Mouse (Mus musculus) ZHBTc4 (cell line): ENCODE results near the gene Camk1d.

Experiments used
- DNase-seq: peaks from one replicate; pipeline ENCODE4 v3.0.0-alpha.2; 2011; ENCODE audit warnings: low read depth, low spot score

Camk1d gene

GRCm38 (mm10) chr2:5321660-5322295, 392.5 kb downstream of the Camk1d start:
- no peak for DNase-seq

GRCm38 (mm10) chr2:5319138-5319537, 395.2 kb downstream of the Camk1d start:
- DNase-seq = no peak

GRCm38 (mm10) chr2:5316763-5317162, 397.6 kb downstream of the Camk1d start:
- no peak for DNase-seq

GRCm38 (mm10) chr2:5316217-5316616, 398.1 kb downstream of the Camk1d start:
- DNase-seq = no peak

- no peak for DNase-seq
Observed at GRCm38 (mm10) chr2:5315291-5315828, 399.0 kb downstream of the Camk1d start.

- no peak for DNase-seq
Observed at GRCm38 (mm10) chr2:5314530-5315166, 399.7 kb downstream of the Camk1d start.

- no peak for DNase-seq
Observed at GRCm38 (mm10) chr2:5305156-5305555, 409.2 kb downstream of the Camk1d start.

- DNase-seq = no peak
Observed at GRCm38 (mm10) chr2:5304451-5304850, 409.9 kb downstream of the Camk1d start.

GRCm38 (mm10) chr2:5301286-5301685, 413.0 kb downstream of the Camk1d start:
- peak; percentile 7 for DNase-seq

- DNase-seq = no peak
Observed at GRCm38 (mm10) chr2:5298071-5298470, 416.2 kb downstream of the Camk1d start.

- DNase-seq = no peak
Observed at GRCm38 (mm10) chr2:5296749-5297545, 417.4 kb downstream of the Camk1d start.

- no peak for DNase-seq
Observed at GRCm38 (mm10) chr2:5295098-5295497, 419.2 kb downstream of the Camk1d start.

- DNase-seq = no peak
Observed at GRCm38 (mm10) chr2:5294451-5294850, 419.9 kb downstream of the Camk1d start.

GRCm38 (mm10) chr2:5288593-5288992, 425.7 kb downstream of the Camk1d start:
- DNase-seq = no peak

GRCm38 (mm10) chr2:5287044-5287380, 427.3 kb downstream of the Camk1d start:
- DNase-seq = no peak

- no peak for DNase-seq
Observed at GRCm38 (mm10) chr2:5286189-5287043, 427.9 kb downstream of the Camk1d start.

GRCm38 (mm10) chr2:5284351-5284750, 430.0 kb downstream of the Camk1d start:
- DNase-seq = peak; percentile 75

GRCm38 (mm10) chr2:5282623-5283022, 431.7 kb downstream of the Camk1d start:
- DNase-seq = no peak

GRCm38 (mm10) chr2:5267980-5268379, 446.3 kb downstream of the Camk1d start:
- DNase-seq = no peak

GRCm38 (mm10) chr2:5262279-5262678, 452.0 kb downstream of the Camk1d start:
- DNase-seq = no peak

- DNase-seq = no peak
Observed at GRCm38 (mm10) chr2:5258250-5258649, 456.1 kb downstream of the Camk1d start.

- DNase-seq = peak; percentile 28
Observed at GRCm38 (mm10) chr2:5249969-5250368, 464.3 kb downstream of the Camk1d start.
